Comparison of ENCODE assay signal across 23 mouse cellular contexts in the genomic region with DNA sequence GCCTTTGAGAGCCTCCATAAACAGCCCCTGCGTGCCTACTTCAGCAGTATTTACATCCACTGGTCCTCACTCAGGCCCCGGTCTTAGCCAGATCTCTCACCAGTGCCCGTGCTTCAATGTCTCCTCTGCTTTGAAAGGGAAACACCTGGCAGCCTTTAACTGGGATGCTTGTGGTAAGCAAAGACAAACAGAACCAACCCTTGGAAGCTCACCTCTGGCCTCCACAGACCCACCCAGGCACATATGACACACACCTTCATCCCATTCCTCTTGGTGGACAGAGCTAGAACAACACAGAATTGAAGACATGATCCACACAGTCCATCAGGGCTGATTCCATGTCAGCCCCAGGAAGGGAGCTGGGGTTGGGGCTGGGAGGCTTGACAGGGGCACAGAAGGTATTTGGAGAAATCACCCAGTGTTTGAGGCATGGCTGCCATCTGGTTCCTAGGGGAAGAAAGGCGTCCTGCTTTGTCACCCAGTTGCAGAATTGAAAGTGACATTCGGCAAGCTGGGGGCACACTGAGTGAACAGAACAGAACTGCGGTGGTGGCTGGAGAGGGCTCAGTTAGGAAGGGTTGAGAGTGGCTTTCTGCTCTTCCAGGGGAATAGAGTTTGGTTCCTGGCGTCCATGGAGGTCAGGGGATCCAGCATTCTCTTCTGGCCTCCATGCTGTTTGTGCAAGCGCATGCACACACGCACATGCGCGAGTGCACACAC. TPM values are rescaled to one million over a fixed set of nuclear protein-coding genes. Genes with fewer than 3 reads are reported as not detected.
DNase-seq lines count a peak whose midpoint lies in the region; ATAC-seq and TF ChIP-seq lines count a peak whose summit lies in the region.
"Had no signal": no experiment of that assay in that cellular context is flagged by ENCODE, and none has a peak within 500 bp of the region (broad histone marks: within the 10 kb centered on the region; RNA-seq: fewer than 3 reads in every experiment).

No protein-coding gene starts in this region.

- no peak for ATAC-seq in lung, postnatal 0 days
- ATAC-seq in granulocyte monocyte progenitor cell, adult 5-6 weeks (replicated peaks; ENCODE audit: poor library complexity, severe bottlenecking) = peak; percentile 23; the same call in 1 of the 2 replicates
- ATAC-seq: forebrain, embryonic 14.5 days had no signal

- H3K4me2 ChIP-seq in lung, postnatal 0 days (replicated peaks; ENCODE audit: low read depth, low read length) = no peak overlapping the region
- peak overlapping the region; percentile 67; the same call in 1 of the 2 replicates for H3K4me2 ChIP-seq in CH12.LX (ENCODE audit: insufficient read depth, low read depth, poor library complexity, severe bottlenecking)
- H3K4me2 ChIP-seq: embryonic facial prominence, embryonic 15.5 days; heart, embryonic 12.5 days; neural tube, embryonic 12.5 days had no signal

- peak; percentile 7 for DNase-seq in lung, postnatal 0 days (ENCODE audit: low spot score)
- no peak for DNase-seq in lung, postnatal 14 days
- peak; percentile 39 for DNase-seq in CH12.LX (ENCODE audit: extremely low read depth)
- peak; percentile 57 for DNase-seq in thymus, postnatal 14 days
- no peak for DNase-seq in embryo, embryonic 9.5 days (ENCODE audit: extremely low spot score)
- no peak for DNase-seq in urinary bladder, postnatal 36 days (ENCODE audit: low spot score in 2 of 2)
- DNase-seq: adrenal gland, postnatal 10 days; cerebellum, adult 9-10 months; heart, adult 11 months; heart, postnatal 14 days; kidney, adult 18-20 months; lung, adult 2 months; lung, postnatal 36 days; midbrain, embryonic 14.5 days had no signal

- no peak overlapping the region for H3K9ac ChIP-seq in lung, postnatal 0 days (replicated peaks; ENCODE audit: low read depth)
- peak overlapping the region; percentile 13; the same call in 1 of the 2 replicates for H3K9ac ChIP-seq in CH12.LX (ENCODE audit: insufficient read depth, low read depth)
- H3K9ac ChIP-seq: embryonic facial prominence, embryonic 15.5 days; heart, embryonic 12.5 days; neural tube, embryonic 12.5 days had no signal

- H3K27ac ChIP-seq in lung, postnatal 0 days (ENCODE audit: low read length) = no peak overlapping the region
- H3K27ac ChIP-seq in CH12.LX (ENCODE audit: insufficient read depth, low read depth) = peak overlapping the region; percentile 88
- H3K27ac ChIP-seq: embryonic facial prominence, embryonic 15.5 days; kidney, postnatal 0 days; limb, embryonic 10.5 days; neural tube, embryonic 12.5 days had no signal

- peaks cover 8% of the 10 kb centered on the region for H3K4me1 ChIP-seq in lung, postnatal 0 days (ENCODE audit: insufficient read depth, low read depth, low read length)
- peaks cover 41 to 81% of the 10 kb centered on the region in 2 experiments for H3K4me1 ChIP-seq in CH12.LX (ENCODE audit: control insufficient read depth in 1 of 2, insufficient read depth in 2 of 2)

- TF ChIP-seq POLR2A in CH12.LX (IDR thresholded peaks at IDR 0.05; ENCODE audit: low read depth, low read length) = 0 out of 2 replicates have a peak, but pooled peaks have one; percentile 20

- no peak for TF ChIP-seq RAD21 in CH12.LX (IDR thresholded peaks at IDR 0.05; ENCODE audit: low read depth, low read length)

- no peaks in the 10 kb centered on the region for H3K79me2 ChIP-seq in CH12.LX (replicated peaks; ENCODE audit: control insufficient read depth, extremely low read depth, insufficient read depth, poor library complexity, severe bottlenecking)

- dilution Hi-C loops in CH12.LX (cut with MboI; ENCODE audit: extremely low pct_ligation_motif_present, extremely low pct_unique_long_range_greater_than_20kb, low sequenced_read_pairs) = no loop called here

- no peaks in the 10 kb centered on the region for H3K27me3 ChIP-seq in lung, postnatal 0 days (replicated peaks; ENCODE audit: insufficient read depth, low read length)
- no peaks in the 10 kb centered on the region for H3K27me3 ChIP-seq in CH12.LX (replicated peaks)

- no peak for TF ChIP-seq CTCF in lung, postnatal 0 days (IDR thresholded peaks at IDR 0.05)
- no peak for TF ChIP-seq CTCF in CH12.LX (conservative IDR thresholded peaks at IDR 0.05 in 1 of 2, IDR thresholded peaks at IDR 0.05 in 1 of 2; ENCODE audit: low read depth in 2 of 2, low read length in 2 of 2)

- 71% methylated on average over 11 of the region's 11 CpGs for WGBS in lung, postnatal 0 days

- no peak for TF ChIP-seq EP300 in lung, postnatal 0 days (IDR thresholded peaks at IDR 0.05)
- no peak; the same call in none of the 2 replicates for TF ChIP-seq EP300 in CH12.LX (IDR thresholded peaks at IDR 0.05; ENCODE audit: low read length)

- no peak overlapping the region for H3K4me3 ChIP-seq in lung, postnatal 0 days (ENCODE audit: low read depth, low read length)
- H3K4me3 ChIP-seq in CH12.LX (replicated peaks in 1 of 3; ENCODE audit: low read depth in 2 of 3, low read length in 2 of 3, poor library complexity in 1 of 3) = no peak overlapping the region
- H3K4me3 ChIP-seq: embryonic facial prominence, embryonic 15.5 days; heart, embryonic 12.5 days; limb, embryonic 10.5 days; neural tube, embryonic 12.5 days had no signal

- no peaks in the 10 kb centered on the region for H3K9me3 ChIP-seq in lung, postnatal 0 days (ENCODE audit: low read length)
- no peaks in the 10 kb centered on the region for H3K9me3 ChIP-seq in CH12.LX (replicated peaks; ENCODE audit: low read length)
- H3K9me3 ChIP-seq: embryonic facial prominence, embryonic 15.5 days; heart, embryonic 12.5 days; limb, embryonic 10.5 days; neural tube, embryonic 12.5 days had no signal

- in situ Hi-C loops in CH12.LX (cut with MboI; ENCODE audit: low pct_ligation_motif_present, low pct_unique_long_range_greater_than_20kb, low sequenced_read_pairs) = no loop called here

- no peaks in the 10 kb centered on the region for H3K36me3 ChIP-seq in lung, postnatal 0 days (ENCODE audit: insufficient read depth, low read length)
- H3K36me3 ChIP-seq in CH12.LX (replicated peaks in 1 of 2; ENCODE audit: control insufficient read depth in 1 of 2, insufficient read depth in 1 of 2, low read length in 1 of 2) = peaks cover 0 to 2% of the 10 kb centered on the region in 2 experiments
- H3K36me3 ChIP-seq: embryonic facial prominence, embryonic 15.5 days; heart, embryonic 12.5 days; limb, embryonic 10.5 days had no signal

TF ChIP-seq in CH12.LX, 34 proteins besides CTCF, POLR2A, EP300 and RAD21 (continues in another document):
- TF ChIP-seq SIN3A (IDR thresholded peaks at IDR 0.05; ENCODE audit: low read length) (no peak; the same call in 1 of the 2 replicates), KAT2A (IDR thresholded peaks at IDR 0.05; ENCODE audit: insufficient replicate concordance, low read length) (0 out of 2 replicates have a peak, but pooled peaks have one; percentile 24), ZMIZ1 (IDR thresholded peaks at IDR 0.05; ENCODE audit: low read depth, low read length) (0 out of 2 replicates have a peak, but pooled peaks have one; percentile 19), PAX5 (IDR thresholded peaks at IDR 0.05; ENCODE audit: low read length) (no peak), UBTF (IDR thresholded peaks at IDR 0.05; ENCODE audit: low read depth, low read length) (0 out of 2 replicates have a peak, but pooled peaks have one; percentile 55), TCF12 (IDR thresholded peaks at IDR 0.05; ENCODE audit: low read depth, low read length) (peak; percentile 56; the same call in 1 of the 2 replicates), NELFE (IDR thresholded peaks at IDR 0.05; ENCODE audit: low read depth, low read length) (no peak), MAZ (IDR thresholded peaks at IDR 0.05; ENCODE audit: low read depth, low read length) (no peak), MAFK (IDR thresholded peaks at IDR 0.05; ENCODE audit: insufficient replicate concordance, low read length) (0 out of 2 replicates have a peak, but pooled peaks have one; percentile 41), IRF4 (IDR thresholded peaks at IDR 0.05; ENCODE audit: low read depth, low read length) (0 out of 2 replicates have a peak, but pooled peaks have one; percentile 21)

RNA-seq across cellular contexts. Expression of a gene that starts 2.3 kb away (rescaled TPM):
- 4.6 and 6.5 TPM in 2 replicates for polyA plus RNA-seq in lung, postnatal 0 days (2015; fragmentation: Nextera tagmentation; extraction: Ambion mirVana)
- total RNA-seq in CH12.LX (2012; rRNA removed) (28.2 and 28.5 TPM in 2 replicates), CH12.LX (2014; rRNA removed) (32.2 and 33.1 TPM in 2 replicates)
- polyA plus RNA-seq in CH12.LX (2012; ENCODE audit: insufficient read length, low read depth) = 36.1 and 45.5 TPM in 2 replicates
- 11.0 and 15.7 TPM in 2 replicates for total RNA-seq in granulocyte monocyte progenitor cell, adult 5-6 weeks (2014; fragmentation: Nextera tagmentation)
- 2.9 and 6.1 TPM in 2 replicates for total RNA-seq in granulocyte monocyte progenitor cell, adult 5-6 weeks (2017)

RNA-seq across cellular contexts. Expression of a gene that starts 12.0 kb away (rescaled TPM):
- 1.7 TPM in 2 replicates for polyA plus RNA-seq in lung, postnatal 0 days (2015; fragmentation: Nextera tagmentation; extraction: Ambion mirVana)
- total RNA-seq in CH12.LX (2012; rRNA removed) (0.04 and 0.08 TPM in 2 replicates), CH12.LX (2014; rRNA removed) (not detected in 2 replicates)
- polyA plus RNA-seq in CH12.LX (2012; ENCODE audit: insufficient read length, low read depth) = 0.16 TPM in 1 of 2 replicates, not detected in the other
- total RNA-seq in granulocyte monocyte progenitor cell, adult 5-6 weeks (2014; fragmentation: Nextera tagmentation) = 3.1 and 3.2 TPM in 2 replicates
- 1.6 and 3.9 TPM in 2 replicates for total RNA-seq in granulocyte monocyte progenitor cell, adult 5-6 weeks (2017)
- polyA plus RNA-seq: limb, embryonic 10.5 days had no signal

RNA-seq across cellular contexts. Expression of a gene that starts 24.6 kb away (rescaled TPM):
- polyA plus RNA-seq in lung, postnatal 0 days (2015; fragmentation: Nextera tagmentation; extraction: Ambion mirVana) = 3.5 and 4.0 TPM in 2 replicates
- total RNA-seq in CH12.LX (2012; rRNA removed) (0.46 and 0.55 TPM in 2 replicates), CH12.LX (2014; rRNA removed) (0.12 TPM in 1 of 2 replicates, not detected in the other)
- polyA plus RNA-seq in CH12.LX (2012; ENCODE audit: insufficient read length, low read depth) = 0.36 and 0.59 TPM in 2 replicates
- 0.71 and 4.5 TPM in 2 replicates for total RNA-seq in granulocyte monocyte progenitor cell, adult 5-6 weeks (2014; fragmentation: Nextera tagmentation)
- 0.56 and 0.77 TPM in 2 replicates for total RNA-seq in granulocyte monocyte progenitor cell, adult 5-6 weeks (2017)

RNA-seq across cellular contexts. Expression of a gene that starts 28.3 kb away (rescaled TPM):
- polyA plus RNA-seq in lung, postnatal 0 days (2015; fragmentation: Nextera tagmentation; extraction: Ambion mirVana) = 750 and 817 TPM in 2 replicates
- 5,182 and 5,259 TPM in 2 replicates for total RNA-seq in CH12.LX (2012; rRNA removed)
- 3,446 and 3,465 TPM in 2 replicates for total RNA-seq in CH12.LX (2014; rRNA removed)
- polyA plus RNA-seq in CH12.LX (2012; ENCODE audit: insufficient read length, low read depth) = 2,949 and 3,228 TPM in 2 replicates
- total RNA-seq in granulocyte monocyte progenitor cell, adult 5-6 weeks (2014; fragmentation: Nextera tagmentation) = 3,567 and 3,801 TPM in 2 replicates
- total RNA-seq in granulocyte monocyte progenitor cell, adult 5-6 weeks (2017) = 1,586 and 1,858 TPM in 2 replicates

RNA-seq across cellular contexts. Expression of a gene that starts 55.0 kb away (rescaled TPM):
- 0.10 and 0.11 TPM in 2 replicates for polyA plus RNA-seq in lung, postnatal 0 days (2015; fragmentation: Nextera tagmentation; extraction: Ambion mirVana)
- total RNA-seq in CH12.LX (2012; rRNA removed) (not detected in 2 replicates), CH12.LX (2014; rRNA removed) (not detected in 2 replicates)
- 0.07 and 0.11 TPM in 2 replicates for polyA plus RNA-seq in CH12.LX (2012; ENCODE audit: insufficient read length, low read depth)
- total RNA-seq in granulocyte monocyte progenitor cell, adult 5-6 weeks (2014; fragmentation: Nextera tagmentation) = not detected in 2 replicates
- not detected in 2 replicates for total RNA-seq in granulocyte monocyte progenitor cell, adult 5-6 weeks (2017)
- total RNA-seq: liver, adult 2 months; megakaryocyte-erythroid progenitor cell, adult 5-6 weeks had no signal
- polyA plus RNA-seq: liver, adult 2 months had no signal

Comparison
In these comparisons a context has a peak if more than half of its experiments do, and no peak if none do; other contexts are left out.
1. DNase-seq: peak in lung, postnatal 0 days (single experiment), CH12.LX (single experiment) and thymus, postnatal 14 days (single experiment); none in lung, postnatal 14 days (single experiment), embryo, embryonic 9.5 days (single experiment) and urinary bladder, postnatal 36 days (0 of 2).